Mouse (Mus musculus) forebrain, embryonic 13.5 days (tissue): ENCODE measurements around the gene Gucy2g. TPM values are rescaled to one million over a fixed set of nuclear protein-coding genes. Genes with fewer than 3 reads are reported as not detected.

Experiments used
- ATAC-seq: fragments of 200-750 bp; cut with Nextera tagmentation; 2 replicates; pipeline ENCODE4 v1.8.0; 2017
- H3K27ac ChIP-seq: fragments of 300-500 bp; sonication (generic); 2 replicates; pipeline ENCODE4 v1.5.1; 2015; ENCODE audit warnings: inconsistent platforms, mild to moderate bottlenecking, moderate library complexity
- H3K27me3 ChIP-seq: fragments of 300-500 bp; sonication (generic); 2 replicates; pipeline ENCODE4 v1.6.1; 2015; ENCODE audit warnings: mild to moderate bottlenecking, inconsistent platforms
- H3K36me3 ChIP-seq: fragments of 300-500 bp; sonication (generic); 2 replicates; pipeline ENCODE4 v1.6.1; 2015; ENCODE audit warnings: mild to moderate bottlenecking, inconsistent platforms; ENCODE audit not compliant: poor library complexity, severe bottlenecking
- H3K4me1 ChIP-seq: fragments of 300-500 bp; sonication (generic); 2 replicates; pipeline ENCODE4 v1.6.1; 2015; ENCODE audit warnings: inconsistent platforms
- H3K4me2 ChIP-seq: fragments of 300-500 bp; sonication (generic); 2 replicates; pipeline ENCODE4 v1.6.1; 2015; ENCODE audit warnings: inconsistent platforms, mild to moderate bottlenecking, moderate library complexity
- H3K4me3 ChIP-seq: fragments of 300-500 bp; sonication (generic); 2 replicates; pipeline ENCODE4 v1.5.1; 2015; ENCODE audit warnings: mild to moderate bottlenecking, inconsistent platforms
- H3K9ac ChIP-seq: fragments of 300-500 bp; sonication (generic); 2 replicates; pipeline ENCODE4 v1.6.1; 2015; ENCODE audit warnings: mild to moderate bottlenecking, inconsistent platforms
- H3K9me3 ChIP-seq: fragments of 300-500 bp; sonication (generic); replicated peaks from 2 replicates; pipeline ENCODE4 v1.6.1; 2016; ENCODE audit warnings: inconsistent platforms
- WGBS: fragments of 180-500 bp; shearing (Covaris S2); methylation state at CpG from one replicate; pipeline ENCODE4 v1.1.7; 2015; 5-methylcytosine and 5-hydroxymethylcytosine counted together
- polyA plus RNA-seq: library from polyadenylated mRNA; unstranded; fragments of >200 nt; fragmentation: Nextera tagmentation; extraction: Ambion mirVana; gene quantifications from 2 replicates; pipeline ENCODE4 v1.2.1, GENCODE M21; 2015

Gene Gucy2g
- polyA plus RNA-seq, 1 experiment from 2014 or later, result not detected

- H3K4me2 ChIP-seq, result no peak overlapping the region
- WGBS, result 90% methylated on average over 7 of the region's 7 CpGs
- no peak overlapping the region for H3K9ac ChIP-seq
- no peak overlapping the region for H3K27ac ChIP-seq
- no peak for ATAC-seq
- no peak overlapping the region for H3K4me3 ChIP-seq
- H3K27me3 ChIP-seq, result no peaks in the 10 kb centered on the region
- 0 out of 2 replicates have a peak, but pooled peaks cover 5% of the 10 kb centered on the region for H3K4me1 ChIP-seq
- no peaks in the 10 kb centered on the region for H3K36me3 ChIP-seq
- no peaks in the 10 kb centered on the region for H3K9me3 ChIP-seq
These were observed 46.4 kb downstream of the Gucy2g start for GRCm38 (mm10) chr19:55194520-55195170.

- H3K27me3 ChIP-seq, result no peaks in the 10 kb centered on the region
- H3K27ac ChIP-seq, result no peak overlapping the region
- no peaks in the 10 kb centered on the region for H3K36me3 ChIP-seq
- no peak overlapping the region for H3K9ac ChIP-seq
- H3K9me3 ChIP-seq, result no peaks in the 10 kb centered on the region
- 86% methylated on average over 11 of the region's 11 CpGs for WGBS
- H3K4me3 ChIP-seq, result no peak overlapping the region
- no peak overlapping the region for H3K4me2 ChIP-seq
- H3K4me1 ChIP-seq, result no peaks in the 10 kb centered on the region
- no peak for ATAC-seq
These were observed 47.2 kb downstream of the Gucy2g start for GRCm38 (mm10) chr19:55193717-55194394.

GRCm38 (mm10) chr19:55192254-55192945 lies 48.6 kb downstream of the Gucy2g start:
- H3K4me3 ChIP-seq, result no peak overlapping the region
- H3K9me3 ChIP-seq, result no peaks in the 10 kb centered on the region
- no peak overlapping the region for H3K9ac ChIP-seq
- no peaks in the 10 kb centered on the region for H3K27me3 ChIP-seq
- H3K27ac ChIP-seq, result no peak overlapping the region
- no peaks in the 10 kb centered on the region for H3K4me1 ChIP-seq
- ATAC-seq, result no peak
- H3K36me3 ChIP-seq, result no peaks in the 10 kb centered on the region
- no peak overlapping the region for H3K4me2 ChIP-seq
- WGBS, result 89% methylated on average over 21 of the region's 21 CpGs

GRCm38 (mm10) chr19:55191596-55191995 lies 49.4 kb downstream of the Gucy2g start:
- no peaks in the 10 kb centered on the region for H3K4me1 ChIP-seq
- H3K9me3 ChIP-seq, result no peaks in the 10 kb centered on the region
- no peak overlapping the region for H3K27ac ChIP-seq
- 68% methylated on average over 2 of the region's 2 CpGs for WGBS
- no peaks in the 10 kb centered on the region for H3K36me3 ChIP-seq
- H3K4me2 ChIP-seq, result no peak overlapping the region
- H3K9ac ChIP-seq, result no peak overlapping the region
- H3K4me3 ChIP-seq, result no peak overlapping the region
- no peak for ATAC-seq
- no peaks in the 10 kb centered on the region for H3K27me3 ChIP-seq

GRCm38 (mm10) chr19:55190065-55190464 lies 51.0 kb downstream of the Gucy2g start:
- peaks cover 13% of the 10 kb centered on the region for H3K4me1 ChIP-seq
- no peaks in the 10 kb centered on the region for H3K36me3 ChIP-seq
- no peak overlapping the region for H3K4me2 ChIP-seq
- no peak for ATAC-seq
- no peaks in the 10 kb centered on the region for H3K9me3 ChIP-seq
- no peak overlapping the region for H3K27ac ChIP-seq
- H3K9ac ChIP-seq, result no peak overlapping the region
- H3K27me3 ChIP-seq, result no peaks in the 10 kb centered on the region
- no peak overlapping the region for H3K4me3 ChIP-seq
- 84% methylated on average over 5 of the region's 5 CpGs for WGBS

- no peak overlapping the region for H3K27ac ChIP-seq
- H3K4me2 ChIP-seq, result no peak overlapping the region
- H3K27me3 ChIP-seq, result no peaks in the 10 kb centered on the region
- ATAC-seq, result peak; percentile 78
- WGBS, result 35% methylated on average over 3 of the region's 3 CpGs
- H3K9ac ChIP-seq, result no peak overlapping the region
- H3K9me3 ChIP-seq, result no peaks in the 10 kb centered on the region
- no peaks in the 10 kb centered on the region for H3K36me3 ChIP-seq
- no peak overlapping the region for H3K4me3 ChIP-seq
- peaks cover 22% of the 10 kb centered on the region for H3K4me1 ChIP-seq
These were observed 55.4 kb downstream of the Gucy2g start for GRCm38 (mm10) chr19:55185651-55186050.

GRCm38 (mm10) chr19:55185074-55185473 lies 56.0 kb downstream of the Gucy2g start:
- no peak overlapping the region for H3K4me3 ChIP-seq
- H3K4me2 ChIP-seq, result no peak overlapping the region
- no peak for ATAC-seq
- no peaks in the 10 kb centered on the region for H3K27me3 ChIP-seq
- no peaks in the 10 kb centered on the region for H3K9me3 ChIP-seq
- H3K4me1 ChIP-seq, result peaks cover 22% of the 10 kb centered on the region
- H3K36me3 ChIP-seq, result no peaks in the 10 kb centered on the region
- H3K27ac ChIP-seq, result no peak overlapping the region
- 45% methylated on average over 7 of the region's 7 CpGs for WGBS
- H3K9ac ChIP-seq, result no peak overlapping the region

- WGBS, result 61% methylated on average over 7 of the region's 7 CpGs
- no peak for ATAC-seq
- Histone ChIP-seq H3K36me3 (no peaks in the 10 kb centered on the region), H3K4me2 (no peak overlapping the region), H3K4me3 (no peak overlapping the region), H3K4me1 (peaks cover 22% of the 10 kb centered on the region), H3K9ac (no peak overlapping the region), H3K27me3 (no peaks in the 10 kb centered on the region), H3K27ac (no peak overlapping the region), H3K9me3 (no peaks in the 10 kb centered on the region)
These were observed 56.6 kb downstream of the Gucy2g start for GRCm38 (mm10) chr19:55184442-55184841.

- 70% methylated on average over 5 of the region's 5 CpGs for WGBS
- no peaks in the 10 kb centered on the region for H3K36me3 ChIP-seq
- no peak within 1 kb of the TSS for H3K9ac ChIP-seq
- H3K4me1 ChIP-seq, result peaks cover 13% of the 10 kb centered on the region
- H3K27me3 ChIP-seq, result no peaks in the 10 kb centered on the region
- no peak for ATAC-seq
- no peak within 1 kb of the TSS for H3K4me3 ChIP-seq
- H3K27ac ChIP-seq, result no peak within 1 kb of the TSS
- no peak within 1 kb of the TSS for H3K4me2 ChIP-seq
- no peaks in the 10 kb centered on the region for H3K9me3 ChIP-seq
These were observed 60.6 kb downstream of the Gucy2g start, which contains the start of gene Tectb for GRCm38 (mm10) chr19:55180433-55180832. Tectb (plus strand) TSS chr19:55180733.

GRCm38 (mm10) chr19:55177143-55177542 lies 63.9 kb downstream of the Gucy2g start:
- Histone ChIP-seq H3K4me1 (no peaks in the 10 kb centered on the region), H3K4me2 (no peak overlapping the region), H3K36me3 (no peaks in the 10 kb centered on the region), H3K27me3 (no peaks in the 10 kb centered on the region), H3K27ac (no peak overlapping the region), H3K9ac (no peak overlapping the region), H3K9me3 (no peaks in the 10 kb centered on the region), H3K4me3 (no peak overlapping the region)
- ATAC-seq, result no peak
- WGBS, result 78% methylated on average over 3 of the region's 3 CpGs

GRCm38 (mm10) chr19:55171585-55171984 lies 69.5 kb downstream of the Gucy2g start:
- no peak overlapping the region for H3K9ac ChIP-seq
- no peak overlapping the region for H3K4me2 ChIP-seq
- no peak overlapping the region for H3K4me3 ChIP-seq
- H3K27me3 ChIP-seq, result no peaks in the 10 kb centered on the region
- no peaks in the 10 kb centered on the region for H3K4me1 ChIP-seq
- no peak overlapping the region for H3K27ac ChIP-seq
- WGBS, result 88% methylated on average over 1 of the region's 1 CpGs
- peaks cover 12% of the 10 kb centered on the region for H3K9me3 ChIP-seq
- no peak for ATAC-seq
- H3K36me3 ChIP-seq, result no peaks in the 10 kb centered on the region

GRCm38 (mm10) chr19:55170399-55170798 lies 70.6 kb downstream of the Gucy2g start:
- ATAC-seq, result no peak
- H3K27me3 ChIP-seq, result no peaks in the 10 kb centered on the region
- no peak overlapping the region for H3K9ac ChIP-seq
- peaks cover 12% of the 10 kb centered on the region for H3K9me3 ChIP-seq
- H3K27ac ChIP-seq, result no peak overlapping the region
- no peak overlapping the region for H3K4me3 ChIP-seq
- H3K36me3 ChIP-seq, result no peaks in the 10 kb centered on the region
- H3K4me1 ChIP-seq, result no peaks in the 10 kb centered on the region
- H3K4me2 ChIP-seq, result no peak overlapping the region
